Mouse (Mus musculus): ENCODE measurements at regions not wholly inside any gene's neighbourhood (a gene's known extent, or its start where the extent isn't known, plus 50 kb on each side); places are given as distances from the start of the nearest gene placed in this dataset.

DNA sequence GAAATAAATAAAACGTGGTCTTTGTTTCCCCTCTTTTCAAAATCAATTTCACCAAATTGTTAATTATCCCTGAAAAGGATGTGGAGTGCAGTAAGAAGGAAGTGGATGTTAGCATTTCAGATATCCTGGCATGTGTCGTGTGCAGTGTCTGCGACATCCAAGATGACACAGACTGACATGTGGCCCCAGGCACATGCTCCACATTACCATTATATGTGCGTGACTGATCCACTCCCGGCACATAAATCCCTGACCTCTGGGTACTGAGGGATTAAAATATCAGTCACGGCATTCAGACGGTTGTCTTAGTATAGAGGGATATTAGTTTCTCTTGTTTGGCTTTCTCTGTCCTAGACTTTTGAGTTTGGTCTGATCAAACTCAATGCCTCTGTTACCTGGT, 168.0 kb upstream of the Slc25a13 start:
- TF ChIP-seq CTCF (IDR thresholded peaks at IDR 0.05; ENCODE audit: borderline replicate concordance, control insufficient read depth, extremely low read depth, insufficient read depth, low read length, poor library complexity) (no peak), POLR2A (IDR thresholded peaks at IDR 0.05; ENCODE audit: control insufficient read depth, extremely low read depth, insufficient read depth, low read length, poor library complexity) (no peak)
